Comparison of ENCODE assay signal across 18 mouse cellular contexts in genomic region chr14:106518552-106519358, GRCm38 (mm10).
DNase-seq lines count a peak whose midpoint lies in the region; ATAC-seq and TF ChIP-seq lines count a peak whose summit lies in the region.
"Had no signal": no experiment of that assay in that cellular context is flagged by ENCODE, and none has a peak within 500 bp of the region (broad histone marks: within the 10 kb centered on the region; RNA-seq: fewer than 3 reads in every experiment).

No protein-coding gene starts in this region.

- no peak for TF ChIP-seq POLR2A in MEL (IDR thresholded peaks at IDR 0.05; ENCODE audit: control insufficient read depth in 1 of 2, insufficient read depth in 1 of 2, low read depth in 1 of 2, low read length in 2 of 2, poor library complexity in 1 of 2)

- DNase-seq in hindbrain, embryonic 11.5 days (ENCODE audit: low spot score): no peak
- peak; percentile 10 for DNase-seq in lung, postnatal 0 days (ENCODE audit: low spot score)
- no peak for DNase-seq in lung, postnatal 10 days
- DNase-seq in MEL (ENCODE audit: low read depth, low spot score): peak; percentile 20
- DNase-seq in hindbrain, postnatal 0 days (ENCODE audit: low spot score): peak; percentile 37
- no peak for DNase-seq in liver, embryonic 11.5 days (ENCODE audit: low spot score)
- DNase-seq: adrenal gland, adult 2 months; cerebellum, adult 11 months; cerebellum, postnatal 36 days; gastrocnemius, postnatal 36 days; heart, postnatal 14 days; thymus, postnatal 4 days had no signal

- H3K4me3 ChIP-seq in hindbrain, embryonic 13.5 days: no peak overlapping the region
- no peak overlapping the region for H3K4me3 ChIP-seq in hindbrain, embryonic 11.5 days (ENCODE audit: low read depth, low read length)
- no peak overlapping the region for H3K4me3 ChIP-seq in lung, postnatal 0 days (ENCODE audit: low read depth, low read length)
- no peak overlapping the region for H3K4me3 ChIP-seq in MEL (ENCODE audit: control insufficient read depth in 1 of 2, insufficient read depth in 1 of 2, low read depth in 2 of 2, low read length in 2 of 2)
- H3K4me3 ChIP-seq in hindbrain, postnatal 0 days (ENCODE audit: low read length): no peak overlapping the region
- no peak overlapping the region for H3K4me3 ChIP-seq in liver, embryonic 11.5 days (ENCODE audit: low read depth, low read length)
- H3K4me3 ChIP-seq: heart, embryonic 10.5 days; intestine, embryonic 15.5 days; kidney, embryonic 15.5 days; limb, embryonic 12.5 days; liver, embryonic 15.5 days had no signal

- ATAC-seq in hindbrain, embryonic 13.5 days (ENCODE audit: low FRiP score): peak; percentile 52; the same call in 1 of the 2 replicates
- no peak for ATAC-seq in hindbrain, embryonic 11.5 days (ENCODE audit: low FRiP score)
- no peak for ATAC-seq in lung, postnatal 0 days
- no peak for ATAC-seq in hindbrain, postnatal 0 days
- ATAC-seq in liver, embryonic 11.5 days (replicated peaks; ENCODE audit: low FRiP score): no peak
- ATAC-seq: intestine, embryonic 15.5 days had no signal

- no peaks in the 10 kb centered on the region for H3K36me3 ChIP-seq in hindbrain, embryonic 13.5 days
- no peaks in the 10 kb centered on the region for H3K36me3 ChIP-seq in hindbrain, embryonic 11.5 days (ENCODE audit: control insufficient read depth, insufficient read depth, low read length)
- no peaks in the 10 kb centered on the region for H3K36me3 ChIP-seq in lung, postnatal 0 days (ENCODE audit: insufficient read depth, low read length)
- H3K36me3 ChIP-seq in MEL (ENCODE audit: control insufficient read depth in 1 of 2, insufficient read depth in 2 of 2, low read length in 2 of 2): no peaks in the 10 kb centered on the region
- H3K36me3 ChIP-seq in hindbrain, postnatal 0 days (ENCODE audit: insufficient read depth, low read length): no peaks in the 10 kb centered on the region
- H3K36me3 ChIP-seq in liver, embryonic 11.5 days (ENCODE audit: control insufficient read depth, insufficient read depth, low read length): no peaks in the 10 kb centered on the region
- H3K36me3 ChIP-seq: heart, embryonic 10.5 days; intestine, embryonic 15.5 days; kidney, embryonic 15.5 days; limb, embryonic 12.5 days; liver, embryonic 15.5 days had no signal

- no peak overlapping the region for H3K9ac ChIP-seq in hindbrain, embryonic 13.5 days
- no peak overlapping the region for H3K9ac ChIP-seq in hindbrain, embryonic 11.5 days (ENCODE audit: low read depth, low read length)
- H3K9ac ChIP-seq in lung, postnatal 0 days (replicated peaks; ENCODE audit: low read depth): no peak overlapping the region
- H3K9ac ChIP-seq in MEL (ENCODE audit: control insufficient read depth, low read depth, low read length, poor library complexity, severe bottlenecking): no peak overlapping the region
- H3K9ac ChIP-seq in hindbrain, postnatal 0 days (replicated peaks; ENCODE audit: low read length): no peak overlapping the region
- H3K9ac ChIP-seq in liver, embryonic 11.5 days (ENCODE audit: low read depth, low read length): no peak overlapping the region
- H3K9ac ChIP-seq: intestine, embryonic 15.5 days; kidney, embryonic 15.5 days; limb, embryonic 12.5 days; liver, embryonic 15.5 days had no signal

- peak; percentile 77 for TF ChIP-seq RAD21 in MEL (IDR thresholded peaks at IDR 0.05; ENCODE audit: low read depth, low read length)

- no peak for TF ChIP-seq CTCF in lung, postnatal 0 days (IDR thresholded peaks at IDR 0.05)
- peak in 1 of 3 experiments; percentile 46; a peak in 2 of 6 replicates for TF ChIP-seq CTCF in MEL (IDR thresholded peaks at IDR 0.05 in 2 of 3, conservative IDR thresholded peaks at IDR 0.05 in 1 of 3; ENCODE audit: control insufficient read depth in 1 of 3, insufficient read depth in 1 of 3, low read depth in 2 of 3, low read length in 3 of 3, poor library complexity in 1 of 3, severe bottlenecking in 1 of 3)
- peak; percentile 39; the same call in 1 of the 2 replicates for TF ChIP-seq CTCF in hindbrain, postnatal 0 days (IDR thresholded peaks at IDR 0.05; ENCODE audit: low read depth)

- 0 out of 2 replicates have a peak, but pooled peaks cover 3% of the 10 kb centered on the region for H3K4me1 ChIP-seq in hindbrain, embryonic 13.5 days (replicated peaks)
- no peaks in the 10 kb centered on the region for H3K4me1 ChIP-seq in hindbrain, embryonic 11.5 days (replicated peaks; ENCODE audit: control insufficient read depth, insufficient read depth, low read length)
- no peaks in the 10 kb centered on the region for H3K4me1 ChIP-seq in lung, postnatal 0 days (ENCODE audit: insufficient read depth, low read depth, low read length)
- H3K4me1 ChIP-seq in MEL (ENCODE audit: control insufficient read depth in 1 of 2, insufficient read depth in 2 of 2, low read length in 2 of 2): no peaks in the 10 kb centered on the region
- H3K4me1 ChIP-seq in hindbrain, postnatal 0 days (ENCODE audit: insufficient read depth, low read length): no peaks in the 10 kb centered on the region
- no peaks in the 10 kb centered on the region for H3K4me1 ChIP-seq in liver, embryonic 11.5 days (replicated peaks; ENCODE audit: control insufficient read depth, insufficient read depth, low read length)
- H3K4me1 ChIP-seq: heart, embryonic 10.5 days; intestine, embryonic 15.5 days; kidney, embryonic 15.5 days; limb, embryonic 12.5 days; liver, embryonic 15.5 days had no signal

- TF ChIP-seq EP300 in lung, postnatal 0 days (IDR thresholded peaks at IDR 0.05): no peak
- TF ChIP-seq EP300 in MEL (IDR thresholded peaks at IDR 0.05; ENCODE audit: low read depth in 1 of 2, low read length in 2 of 2): no peak

- no peaks in the 10 kb centered on the region for H3K27me3 ChIP-seq in hindbrain, embryonic 13.5 days
- no peaks in the 10 kb centered on the region for H3K27me3 ChIP-seq in hindbrain, embryonic 11.5 days (ENCODE audit: control insufficient read depth, insufficient read depth, low read length)
- H3K27me3 ChIP-seq in lung, postnatal 0 days (replicated peaks; ENCODE audit: insufficient read depth, low read length): no peaks in the 10 kb centered on the region
- H3K27me3 ChIP-seq in MEL (ENCODE audit: control insufficient read depth in 1 of 2, insufficient read depth in 2 of 2, low read length in 2 of 2): no peaks in the 10 kb centered on the region
- no peaks in the 10 kb centered on the region for H3K27me3 ChIP-seq in hindbrain, postnatal 0 days (ENCODE audit: insufficient read depth, low read length)
- no peaks in the 10 kb centered on the region for H3K27me3 ChIP-seq in liver, embryonic 11.5 days (replicated peaks; ENCODE audit: control insufficient read depth, insufficient read depth, low read length)
- H3K27me3 ChIP-seq: intestine, embryonic 15.5 days; kidney, embryonic 15.5 days; limb, embryonic 12.5 days; liver, embryonic 15.5 days had no signal

- H3K9me3 ChIP-seq in hindbrain, embryonic 13.5 days: no peaks in the 10 kb centered on the region
- H3K9me3 ChIP-seq in hindbrain, embryonic 11.5 days (ENCODE audit: control insufficient read depth, low read length): no peaks in the 10 kb centered on the region
- no peaks in the 10 kb centered on the region for H3K9me3 ChIP-seq in lung, postnatal 0 days (ENCODE audit: low read length)
- H3K9me3 ChIP-seq in MEL (replicated peaks; ENCODE audit: insufficient read depth, low read length): no peaks in the 10 kb centered on the region
- no peaks in the 10 kb centered on the region for H3K9me3 ChIP-seq in hindbrain, postnatal 0 days (ENCODE audit: low read length)
- no peaks in the 10 kb centered on the region for H3K9me3 ChIP-seq in liver, embryonic 11.5 days (ENCODE audit: control insufficient read depth, low read length)
- H3K9me3 ChIP-seq: heart, embryonic 10.5 days; intestine, embryonic 15.5 days; kidney, embryonic 15.5 days; limb, embryonic 12.5 days; liver, embryonic 15.5 days had no signal

- WGBS in hindbrain, embryonic 13.5 days: 81% methylated on average over 12 of the region's 12 CpGs
- 82% methylated on average over 12 of the region's 12 CpGs for WGBS in hindbrain, embryonic 11.5 days
- WGBS in lung, postnatal 0 days: 67% methylated on average over 12 of the region's 12 CpGs
- 69% methylated on average over 12 of the region's 12 CpGs for WGBS in hindbrain, postnatal 0 days
- 72% methylated on average over 12 of the region's 12 CpGs for WGBS in liver, embryonic 11.5 days

- H3K27ac ChIP-seq in hindbrain, embryonic 13.5 days: no peak overlapping the region
- no peak overlapping the region for H3K27ac ChIP-seq in hindbrain, embryonic 11.5 days (ENCODE audit: low read depth, low read length)
- H3K27ac ChIP-seq in lung, postnatal 0 days (ENCODE audit: low read length): no peak overlapping the region
- H3K27ac ChIP-seq in MEL (ENCODE audit: control insufficient read depth, low read depth, low read length): no peak overlapping the region
- no peak overlapping the region for H3K27ac ChIP-seq in hindbrain, postnatal 0 days
- no peak overlapping the region for H3K27ac ChIP-seq in liver, embryonic 11.5 days (ENCODE audit: low read depth, low read length)
- H3K27ac ChIP-seq: heart, embryonic 10.5 days; intestine, embryonic 15.5 days; kidney, embryonic 15.5 days; limb, embryonic 12.5 days; liver, embryonic 15.5 days had no signal

- H3K79me2 ChIP-seq in MEL (ENCODE audit: control insufficient read depth, insufficient read depth, low read length, poor library complexity): no peaks in the 10 kb centered on the region

- H3K4me2 ChIP-seq in hindbrain, embryonic 13.5 days: no peak overlapping the region
- H3K4me2 ChIP-seq in hindbrain, embryonic 11.5 days (replicated peaks; ENCODE audit: low read depth, low read length): no peak overlapping the region
- H3K4me2 ChIP-seq in lung, postnatal 0 days (replicated peaks; ENCODE audit: low read depth, low read length): no peak overlapping the region
- H3K4me2 ChIP-seq in hindbrain, postnatal 0 days (ENCODE audit: low read depth, low read length): no peak overlapping the region
- H3K4me2 ChIP-seq in liver, embryonic 11.5 days: no peak overlapping the region
- H3K4me2 ChIP-seq: intestine, embryonic 15.5 days; kidney, embryonic 15.5 days; limb, embryonic 12.5 days; liver, embryonic 15.5 days had no signal

TF ChIP-seq in MEL, 35 proteins besides CTCF, POLR2A, EP300 and RAD21 (continues in another document):
- no peak for TF ChIP-seq KAT2A (conservative IDR thresholded peaks at IDR 0.05; ENCODE audit: low read depth, low read length)
- no peak for TF ChIP-seq MAZ (IDR thresholded peaks at IDR 0.05; ENCODE audit: low read depth, low read length)
- TF ChIP-seq ZNF384 (IDR thresholded peaks at IDR 0.05; ENCODE audit: low read depth, low read length): no peak
- TF ChIP-seq TCF12 (IDR thresholded peaks at IDR 0.05; ENCODE audit: low read depth, low read length): no peak
- no peak for TF ChIP-seq NELFE (IDR thresholded peaks at IDR 0.05; ENCODE audit: low read depth, low read length)
- no peak for TF ChIP-seq MAX (IDR thresholded peaks at IDR 0.05; ENCODE audit: low read length)
- no peak for TF ChIP-seq MXI1 (IDR thresholded peaks at IDR 0.05; ENCODE audit: low read depth, low read length)
- peak; percentile 34; the same call in 1 of the 2 replicates for TF ChIP-seq ZC3H11A (IDR thresholded peaks at IDR 0.05; ENCODE audit: low read depth, low read length)
- peak; percentile 43 for TF ChIP-seq SMC3 (IDR thresholded peaks at IDR 0.05; ENCODE audit: low read depth, low read length)
- no peak for TF ChIP-seq E2F4 (IDR thresholded peaks at IDR 0.05; ENCODE audit: borderline replicate concordance, low read depth, low read length)

Comparison
In these comparisons a context has a peak if more than half of its experiments do, and no peak if none do; other contexts are left out.
1. DNase-seq: peak in lung, postnatal 0 days (single experiment), MEL (single experiment) and hindbrain, postnatal 0 days (single experiment); none in hindbrain, embryonic 11.5 days (single experiment), lung, postnatal 10 days (single experiment) and liver, embryonic 11.5 days (single experiment).